Mouse (Mus musculus) thymus, postnatal 10 days (tissue): ENCODE results near the gene Tnfaip1.
A peak's percentile ranks its signal among the peaks of the same experiment; 100 is the strongest.

Experiments used
- DNase-seq, 2 experiments: peaks; one replicate each; pipeline ENCODE4 v3.0.0; 2021; ENCODE audit warnings: low spot score in 2 of 2

Tnfaip1 gene

GRCm38 (mm10) chr11:78500623-78501202, 35.4 kb downstream of the Tnfaip1 start:
- no peak for DNase-seq

GRCm38 (mm10) chr11:78499543-78499942, 36.6 kb downstream of the Tnfaip1 start:
- no peak for DNase-seq

GRCm38 (mm10) chr11:78499004-78499403, 37.1 kb downstream of the Tnfaip1 start, which contains the start of gene Vtn:
Vtn (plus strand) TSS chr11:78499091.
- DNase-seq: no peak

- peak; percentile 95 to 98 for DNase-seq
Observed at GRCm38 (mm10) chr11:78497544-78498522, 38.3 kb downstream of the Tnfaip1 start, which contains the start of gene Sarm1. Sarm1 (minus strand) TSS chr11:78497754.

GRCm38 (mm10) chr11:78497071-78497541, 39.0 kb downstream of the Tnfaip1 start:
- peak; percentile 13 to 21 for DNase-seq

- DNase-seq: peak in 1 of 2 experiments; percentile 26
Observed at GRCm38 (mm10) chr11:78495904-78496303, 40.2 kb downstream of the Tnfaip1 start.

GRCm38 (mm10) chr11:78490781-78491241, 45.3 kb downstream of the Tnfaip1 start:
- peak in 1 of 2 experiments; percentile 37 for DNase-seq

- peak; percentile 19 to 56 for DNase-seq
Observed at GRCm38 (mm10) chr11:78488168-78488567, 48.0 kb downstream of the Tnfaip1 start.

GRCm38 (mm10) chr11:78483639-78484038, 52.5 kb downstream of the Tnfaip1 start:
- DNase-seq: no peak

- DNase-seq: no peak
Observed at GRCm38 (mm10) chr11:78475289-78475688, 60.8 kb downstream of the Tnfaip1 start.
